Mouse (Mus musculus) bone marrow macrophage, adult 2 months (primary cell): ENCODE measurements around the gene Gm20388.

Experiments
- CTCF ChIP-seq: IDR thresholded peaks from 2 replicates; pipeline ENCODE4 v1.5.1; 2012; ENCODE audit warnings: low read depth, mild to moderate bottlenecking, low read length, moderate library complexity
- POLR2A ChIP-seq: IDR thresholded peaks from 2 replicates; pipeline ENCODE4 v1.6.1; 2012; ENCODE audit warnings: mild to moderate bottlenecking, low read depth, low read length, borderline replicate concordance

DNA sequence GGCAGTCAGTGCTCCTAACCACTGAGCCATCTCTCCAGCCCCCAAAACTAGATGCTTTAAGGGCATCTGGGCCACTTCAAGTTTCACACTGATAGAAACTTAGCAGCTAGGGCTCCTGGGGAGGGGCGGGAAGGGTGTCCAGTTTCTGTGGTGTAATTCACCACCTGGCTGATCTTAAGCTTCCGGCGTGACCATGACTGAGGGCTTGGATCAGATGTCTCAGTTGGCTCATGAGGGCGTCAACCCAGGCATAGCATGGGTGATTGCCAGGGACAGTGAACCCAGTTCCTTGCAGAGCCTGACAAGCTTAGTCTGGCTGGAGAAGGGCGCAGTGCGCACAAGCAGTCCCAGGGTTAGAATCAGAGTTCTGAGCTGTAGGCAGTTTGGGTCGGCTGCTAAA lies 868.5 kb downstream of the Gm20388 start:
- TF ChIP-seq POLR2A (no peak), CTCF (no peak)
